Mouse (Mus musculus) kidney, embryonic 14.5 days (tissue): ENCODE data around the gene AI464131. TPM values are rescaled to one million over a fixed set of nuclear protein-coding genes. Genes with fewer than 3 reads are reported as not detected.
"Not testable (repeated sequence)": the region's sequence is repeated elsewhere in the genome, so short reads cannot be mapped to it uniquely, and the experiment has no call there.

Experiments
- ATAC-seq: fragments of 200-750 bp; cut with Nextera tagmentation; 2 replicates; pipeline ENCODE4 v1.8.0; 2017; ENCODE audit warnings: moderate number of reproducible peaks, mild to moderate bottlenecking, moderate TSS enrichment, moderate library complexity; ENCODE audit not compliant: low FRiP score, low TSS enrichment
- H3K27ac ChIP-seq: fragments of 300-500 bp; sonication (generic); 2 replicates; pipeline ENCODE4 v1.5.1; 2014; ENCODE audit warnings: low read depth, mild to moderate bottlenecking, low read length, moderate library complexity, mixed read lengths
- H3K27me3 ChIP-seq: fragments of 300-500 bp; sonication (generic); 2 replicates; pipeline ENCODE4 v1.6.1; 2014; ENCODE audit warnings: mild to moderate bottlenecking, low read length; ENCODE audit not compliant: control insufficient read depth, insufficient read depth
- H3K36me3 ChIP-seq: fragments of 300-500 bp; sonication (generic); 2 replicates; pipeline ENCODE4 v1.6.1; 2014; ENCODE audit warnings: low read length, mixed read lengths; ENCODE audit not compliant: control insufficient read depth, insufficient read depth
- H3K4me1 ChIP-seq: fragments of 300-500 bp; sonication (generic); 2 replicates; pipeline ENCODE4 v1.6.1; 2014; ENCODE audit warnings: low read length, mixed read lengths; ENCODE audit not compliant: control insufficient read depth, insufficient read depth
- H3K4me2 ChIP-seq: fragments of 300-500 bp; sonication (generic); replicated peaks from 2 replicates; pipeline ENCODE4 v1.6.1; 2014; ENCODE audit warnings: low read depth, mild to moderate bottlenecking, low read length
- H3K4me3 ChIP-seq: fragments of 300-500 bp; sonication (generic); 2 replicates; pipeline ENCODE4 v1.5.1; 2014; ENCODE audit warnings: mild to moderate bottlenecking, low read length
- H3K9ac ChIP-seq: fragments of 300-500 bp; sonication (generic); 2 replicates; pipeline ENCODE4 v1.6.1; 2014; ENCODE audit warnings: low read depth, mild to moderate bottlenecking, low read length, moderate library complexity
- H3K9me3 ChIP-seq: fragments of 300-500 bp; sonication (generic); 2 replicates; pipeline ENCODE4 v1.6.1; 2016; ENCODE audit warnings: low read length; ENCODE audit not compliant: control insufficient read depth
- WGBS: fragments of 180-500 bp; shearing (Covaris S2); extraction: QIAGEN DNeasy Blood & Tissue Kit; methylation state at CpG from one replicate; pipeline ENCODE4 v1.1.7; 2014; 5-methylcytosine and 5-hydroxymethylcytosine counted together
- polyA plus RNA-seq: library from polyadenylated mRNA; unstranded; fragments of >200 nt; fragmentation: Nextera tagmentation; extraction: Ambion mirVana; gene quantifications from 2 replicates; pipeline ENCODE4 v1.2.1, GENCODE M21; 2014

Gene AI464131
- polyA plus RNA-seq, 1 experiment from 2014 or later, result 8.9 TPM

DNA sequence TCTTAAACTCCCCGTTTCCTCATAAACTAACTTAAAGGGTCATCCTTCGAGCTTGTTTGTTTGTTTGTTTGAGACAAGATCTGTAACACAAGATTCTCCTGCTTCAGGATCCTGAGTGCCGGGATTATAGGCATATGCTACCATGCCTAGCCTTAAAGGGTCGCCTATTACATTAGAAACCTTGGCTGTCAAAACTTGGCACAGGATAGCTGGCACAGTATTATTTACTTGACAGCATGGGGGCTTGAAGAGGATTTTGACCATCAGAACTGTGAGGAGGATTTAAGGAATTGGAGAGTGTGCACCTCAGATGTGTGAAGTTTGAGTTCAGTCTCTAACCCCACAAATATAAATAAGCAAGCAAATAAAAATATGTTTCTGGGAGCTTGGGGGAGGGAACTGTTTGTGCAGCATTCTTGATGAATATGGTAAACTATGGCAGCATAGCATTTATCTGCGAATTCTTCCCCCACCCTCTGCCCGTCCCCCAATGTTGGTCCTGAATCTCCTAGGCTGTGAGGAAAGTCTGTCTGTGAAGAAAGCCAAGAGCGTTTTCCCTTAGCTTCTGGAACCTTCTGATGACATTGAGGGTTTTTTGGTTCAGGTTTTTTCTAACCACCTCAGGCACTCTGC lies 32.7 kb downstream of the AI464131 start:
- ATAC-seq, result no peak
- H3K27me3 ChIP-seq, result no peaks in the 10 kb centered on the region
- no peak overlapping the region for H3K4me3 ChIP-seq
- no peak overlapping the region for H3K27ac ChIP-seq
- no peaks in the 10 kb centered on the region for H3K9me3 ChIP-seq
- H3K9ac ChIP-seq, result no peak overlapping the region
- H3K4me1 ChIP-seq, result no peaks in the 10 kb centered on the region
- 67% methylated on average over 7 of the region's 7 CpGs for WGBS
- no peaks in the 10 kb centered on the region for H3K36me3 ChIP-seq
- no peak overlapping the region for H3K4me2 ChIP-seq

DNA sequence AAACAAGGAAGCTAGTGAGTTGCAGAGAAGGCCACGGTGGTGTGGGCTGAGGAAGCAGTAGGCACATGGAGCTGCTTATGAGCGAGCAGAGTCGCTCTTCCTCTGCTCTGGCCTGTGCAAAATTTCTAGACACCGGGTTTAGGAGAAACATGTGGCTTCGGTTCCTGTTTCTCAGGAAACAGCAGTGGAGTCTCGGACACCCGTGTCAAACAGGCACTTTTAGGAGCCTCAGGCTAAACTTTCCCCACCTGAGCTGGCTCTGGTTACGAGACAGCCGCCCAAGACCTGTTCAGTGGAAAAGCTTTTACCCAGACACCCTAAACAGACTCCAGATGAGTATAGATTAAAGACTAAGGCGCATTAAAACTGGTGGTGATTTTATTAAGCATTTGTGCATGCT lies 33.7 kb downstream of the AI464131 start:
- Histone ChIP-seq H3K4me2 (no peak overlapping the region), H3K36me3 (no peaks in the 10 kb centered on the region), H3K4me1 (no peaks in the 10 kb centered on the region), H3K4me3 (no peak overlapping the region), H3K27me3 (no peaks in the 10 kb centered on the region), H3K9ac (no peak overlapping the region), H3K27ac (no peak overlapping the region), H3K9me3 (no peaks in the 10 kb centered on the region)
- WGBS, result 72% methylated on average over 10 of the region's 10 CpGs
- ATAC-seq, result no peak

DNA sequence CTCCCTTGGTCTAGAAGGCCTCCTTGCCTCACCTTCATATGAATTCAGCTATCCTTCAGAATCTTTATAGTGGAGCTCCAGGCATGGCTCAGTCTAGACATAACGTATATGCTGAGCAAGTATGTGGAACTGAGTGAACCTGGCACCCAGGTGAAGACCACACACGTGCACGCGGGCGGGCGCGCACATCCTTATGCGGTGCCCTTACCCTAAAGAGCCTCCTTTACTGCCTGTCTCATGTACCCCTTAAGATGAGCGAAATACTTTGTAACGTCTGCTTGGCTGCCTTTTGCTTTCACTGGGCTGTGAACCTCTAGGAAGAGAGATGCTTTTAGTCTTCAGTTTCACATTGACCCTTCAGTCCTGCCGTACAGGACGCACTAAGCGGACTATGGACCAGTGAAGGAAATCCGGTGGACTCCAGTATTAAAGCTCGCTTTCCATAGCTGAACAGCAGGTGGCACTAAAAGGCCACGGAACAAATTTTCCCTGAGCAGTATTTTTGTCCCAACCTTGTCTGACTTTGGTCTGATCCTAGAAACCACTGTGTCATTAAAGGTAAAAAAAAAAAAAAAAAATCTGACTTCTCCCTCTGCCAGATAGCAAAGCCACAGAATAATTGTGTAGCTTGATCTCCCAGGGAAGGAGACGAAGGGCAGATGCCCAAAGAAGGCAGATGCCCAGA lies 34.3 kb downstream of the AI464131 start:
- no peak for ATAC-seq
- Histone ChIP-seq H3K27me3 (no peaks in the 10 kb centered on the region), H3K36me3 (no peaks in the 10 kb centered on the region), H3K27ac (no peak overlapping the region), H3K4me3 (no peak overlapping the region), H3K9me3 (no peaks in the 10 kb centered on the region), H3K4me2 (no peak overlapping the region), H3K9ac (no peak overlapping the region), H3K4me1 (peaks cover 6% of the 10 kb centered on the region; the same call in 1 of the 2 replicates)
- WGBS, result 61% methylated on average over 17 of the region's 17 CpGs

DNA sequence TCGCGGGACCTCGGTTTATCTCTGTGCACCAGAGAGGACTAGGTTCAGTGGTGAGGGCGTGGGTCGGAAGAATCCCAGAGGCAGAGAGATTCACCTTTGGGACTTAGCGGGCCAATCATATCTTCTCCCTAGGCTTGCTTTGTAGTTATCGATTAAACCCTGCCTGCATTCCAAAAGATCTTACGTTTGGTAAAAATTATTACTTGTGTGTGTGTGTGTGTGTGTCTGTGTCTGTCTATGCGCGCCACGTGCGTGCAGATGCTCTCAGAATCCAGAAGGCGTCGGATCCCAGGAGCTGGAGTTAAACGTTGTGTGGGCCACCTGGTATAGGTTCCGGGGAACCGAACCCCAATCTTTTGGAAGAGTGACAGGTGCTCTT lies 37.6 kb downstream of the AI464131 start:
- Histone ChIP-seq H3K36me3 (no peaks in the 10 kb centered on the region), H3K9ac (peak overlapping the region; percentile 79), H3K4me2 (peak overlapping the region; percentile 52), H3K27me3 (no peaks in the 10 kb centered on the region), H3K4me3 (peak overlapping the region; percentile 65), H3K9me3 (no peaks in the 10 kb centered on the region), H3K4me1 (peaks cover 11% of the 10 kb centered on the region; the same call in 1 of the 2 replicates), H3K27ac (peak overlapping the region; percentile 42; the same call in 1 of the 2 replicates)
- 6% methylated on average over 17 of the region's 17 CpGs for WGBS
- ATAC-seq, result peak; percentile 22

DNA sequence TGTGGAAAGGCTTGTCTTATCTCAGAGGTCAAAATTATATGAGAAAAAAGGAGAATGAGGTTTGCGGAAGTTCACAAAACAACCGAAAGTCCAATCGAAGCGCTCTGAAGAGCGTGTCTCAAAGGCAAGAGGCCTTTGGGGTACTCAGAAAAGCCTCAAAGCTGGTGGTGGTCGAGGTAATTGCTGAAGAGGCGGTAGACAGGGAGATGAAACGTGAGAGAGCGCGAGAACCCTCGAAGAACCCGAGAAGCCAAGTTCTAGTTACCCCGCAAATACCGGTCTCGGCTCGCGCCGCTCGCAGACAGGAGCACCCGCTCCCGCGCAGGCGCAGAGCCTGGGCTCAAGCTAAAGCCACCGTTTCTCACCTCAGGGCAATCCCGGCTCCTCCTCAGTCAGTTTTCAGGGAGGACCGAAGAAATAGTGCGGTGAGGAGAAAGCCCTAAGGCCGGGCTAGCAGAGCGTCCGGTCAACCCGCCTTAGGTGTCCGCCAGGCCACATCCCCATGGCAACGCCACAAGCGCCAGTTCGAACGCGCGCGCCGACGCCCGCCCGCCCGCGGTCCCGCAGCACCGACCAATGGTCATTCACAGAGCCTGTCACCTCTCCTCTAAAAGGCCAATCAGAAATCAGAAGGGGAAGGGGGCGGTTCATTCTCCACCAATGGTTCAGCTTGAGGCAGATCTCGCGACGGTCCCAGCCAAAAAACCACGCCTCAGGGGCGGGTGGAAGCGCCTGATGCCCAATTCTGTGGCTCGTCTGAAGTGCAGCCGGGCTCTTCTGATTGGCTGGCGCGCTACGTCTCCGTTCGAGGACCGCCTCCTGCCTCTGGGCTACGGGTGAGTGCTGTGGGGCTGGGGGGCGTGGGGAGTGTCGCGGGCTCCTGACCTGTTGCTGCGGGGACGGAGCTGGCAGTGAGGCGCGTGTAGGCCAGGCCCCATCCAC lies 38.3 kb downstream of the AI464131 start, which contains the start of the genes Kif24 and Nudt2:
TSS of gene Kif24 (minus strand) at position 543 of the 942 bp plus-strand sequence.
TSS of gene Nudt2 (plus strand) at position 807 of the 942 bp plus-strand sequence.
- no peaks in the 10 kb centered on the region for H3K36me3 ChIP-seq
- peak within 1 kb of the TSS; percentile 72 for H3K4me2 ChIP-seq
- H3K27ac ChIP-seq, result peak within 1 kb of the TSS; percentile 53
- ATAC-seq, result peak; percentile 98
- peak within 1 kb of the TSS; percentile 65 for H3K4me3 ChIP-seq
- H3K9ac ChIP-seq, result peak within 1 kb of the TSS; percentile 79
- no peaks in the 10 kb centered on the region for H3K27me3 ChIP-seq
- under 1% methylated on average over 70 of the region's 70 CpGs for WGBS
- no peaks in the 10 kb centered on the region for H3K9me3 ChIP-seq
- H3K4me1 ChIP-seq, result peaks cover 11% of the 10 kb centered on the region; the same call in 1 of the 2 replicates

DNA sequence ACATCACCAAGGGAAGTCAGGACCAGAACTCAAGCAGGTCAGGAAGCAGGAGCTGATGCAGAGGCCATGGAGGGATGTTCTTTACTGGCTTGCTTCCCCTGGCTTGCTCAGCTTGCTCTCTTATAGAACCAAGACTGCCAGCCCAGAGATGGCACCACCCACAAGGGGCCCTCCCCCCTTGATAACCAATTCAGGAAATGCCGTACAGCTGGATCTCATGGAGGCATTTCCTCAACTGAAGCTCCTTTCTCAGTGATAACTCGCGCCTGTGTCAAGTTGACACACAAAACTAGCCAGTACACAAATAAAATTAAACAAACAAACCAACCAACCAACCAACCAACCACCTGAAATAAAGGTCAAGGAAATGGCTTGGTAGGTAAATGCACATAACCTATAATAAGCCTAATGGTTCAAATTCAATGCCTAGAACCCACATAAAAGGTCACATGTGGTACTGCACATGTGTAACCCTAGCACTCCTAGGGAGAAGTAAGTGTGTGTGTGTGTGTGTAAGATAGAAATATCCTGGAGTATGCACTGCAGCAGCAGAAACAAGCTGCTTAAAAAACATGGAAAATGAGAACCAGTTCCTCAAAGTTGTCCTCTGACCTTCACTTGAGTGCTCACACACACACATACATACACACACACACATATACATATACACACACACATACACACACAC lies 39.7 kb downstream of the AI464131 start:
- WGBS, result 80% methylated on average over 3 of the region's 3 CpGs
- not testable (repeated sequence) for ATAC-seq
- H3K4me3 ChIP-seq, result peak overlapping the region; percentile 65; the same call in 1 of the 2 replicates

DNA sequence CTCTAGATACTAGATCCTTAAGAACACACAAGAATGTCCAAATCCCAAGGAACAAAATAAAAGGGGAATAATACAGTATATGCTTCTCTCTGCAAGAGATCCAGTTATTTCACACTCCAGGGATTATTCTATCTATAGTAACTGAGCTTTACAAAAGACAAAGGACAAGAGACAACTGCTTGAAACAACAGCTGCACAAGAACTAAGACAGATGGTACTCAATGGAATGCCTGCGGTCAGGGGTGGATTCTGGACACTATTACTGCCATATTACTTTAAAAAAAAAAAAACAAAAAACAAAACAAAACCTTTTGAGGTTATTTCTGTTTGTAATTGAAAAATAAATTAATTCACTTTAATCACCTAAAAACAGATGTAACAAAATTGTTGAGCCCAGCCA lies 42.2 kb downstream of the AI464131 start:
- Histone ChIP-seq H3K27ac (no peak overlapping the region), H3K9me3 (no peaks in the 10 kb centered on the region), H3K9ac (no peak overlapping the region), H3K27me3 (no peaks in the 10 kb centered on the region), H3K4me1 (peaks cover 11% of the 10 kb centered on the region; the same call in 1 of the 2 replicates), H3K4me2 (no peak overlapping the region), H3K36me3 (no peaks in the 10 kb centered on the region), H3K4me3 (no peak overlapping the region)
- no peak for ATAC-seq
- 97% methylated on average over 1 of the region's 1 CpGs for whole genome bisulfite sequencing

More for the DNA sequence above, 39.7 kb downstream of the AI464131 start:
- peaks cover 11% of the 10 kb centered on the region; the same call in 1 of the 2 replicates for H3K4me1 ChIP-seq
- not testable (repeated sequence) for H3K9me3 ChIP-seq, H3K27ac ChIP-seq, H3K36me3 ChIP-seq, H3K9ac ChIP-seq, H3K27me3 ChIP-seq
- H3K4me2 ChIP-seq, result peak overlapping the region; percentile 72

DNA sequence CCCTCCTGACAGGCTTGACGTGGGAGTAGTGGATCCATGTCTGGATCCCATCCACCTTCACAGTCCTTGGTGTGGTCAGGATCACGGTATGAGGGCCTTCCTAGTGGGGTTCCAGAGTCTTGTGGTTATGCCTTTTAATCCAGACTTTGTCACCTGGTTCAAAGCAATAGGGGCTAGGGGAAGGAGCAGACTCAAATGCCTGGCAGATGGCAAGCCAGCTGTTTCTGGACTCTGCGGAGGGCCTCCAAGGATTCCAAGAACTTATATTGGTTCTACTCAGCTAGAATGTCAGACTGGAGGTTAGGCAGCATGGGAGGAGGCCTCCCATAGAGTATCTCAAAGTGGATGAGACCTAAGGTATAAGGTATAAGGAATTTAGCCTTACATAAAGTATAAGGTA lies 55.3 kb downstream of the AI464131 start:
- peaks cover 5% of the 10 kb centered on the region; the same call in 1 of the 2 replicates for H3K36me3 ChIP-seq
- H3K4me2 ChIP-seq, result no peak overlapping the region
- H3K27ac ChIP-seq, result no peak overlapping the region
- WGBS, result 94% methylated on average over 3 of the region's 3 CpGs
- H3K4me1 ChIP-seq, result no peaks in the 10 kb centered on the region
- H3K9ac ChIP-seq, result no peak overlapping the region
- H3K9me3 ChIP-seq, result no peaks in the 10 kb centered on the region
- no peak for ATAC-seq
- H3K27me3 ChIP-seq, result no peaks in the 10 kb centered on the region
- H3K4me3 ChIP-seq, result no peak overlapping the region
